9 mouse cellular contexts compared by ENCODE assay signal in the genomic region with DNA sequence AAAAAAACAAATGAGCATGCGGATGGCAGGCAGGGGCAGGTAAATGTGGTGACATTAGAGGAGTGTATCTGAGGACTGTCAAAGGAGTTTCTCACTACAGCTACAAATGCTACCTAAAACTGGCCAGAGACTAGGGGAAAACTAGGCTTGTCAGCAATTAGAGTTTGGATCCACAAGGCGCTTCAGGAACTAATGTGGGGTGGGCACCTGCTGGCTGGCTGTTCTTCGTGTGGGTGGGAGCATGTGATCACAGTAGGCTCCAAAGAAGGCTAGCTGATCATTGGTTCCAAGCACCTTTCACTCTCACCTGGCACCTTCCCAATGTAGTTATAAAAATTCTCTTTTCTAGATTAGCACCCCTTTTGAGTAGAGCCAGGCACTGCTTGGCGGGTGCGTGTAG. TPM values are rescaled to one million over a fixed set of nuclear protein-coding genes. Genes with fewer than 3 reads are reported as not detected.
DNase-seq lines count a peak whose midpoint lies in the region; ATAC-seq and TF ChIP-seq lines count a peak whose summit lies in the region.
"Had no signal": no experiment of that assay in that cellular context is flagged by ENCODE, and none has a peak within 500 bp of the region (broad histone marks: within the 10 kb centered on the region; RNA-seq: fewer than 3 reads in every experiment).

No protein-coding gene starts in this region.

- 0 out of 2 replicates have a peak, but pooled peaks cover 6% of the 10 kb centered on the region for H3K4me1 ChIP-seq in heart, postnatal 0 days (ENCODE audit: control insufficient read depth, insufficient read depth)
- H3K4me1 ChIP-seq in hindbrain, embryonic 13.5 days (replicated peaks): peaks cover 17% of the 10 kb centered on the region
- peaks cover 7% of the 10 kb centered on the region for H3K4me1 ChIP-seq in midbrain, embryonic 16.5 days (ENCODE audit: control insufficient read depth, insufficient read depth, low read length)

- H3K9me3 ChIP-seq in heart, postnatal 0 days (replicated peaks; ENCODE audit: control insufficient read depth, low read length): no peaks in the 10 kb centered on the region
- no peaks in the 10 kb centered on the region for H3K9me3 ChIP-seq in hindbrain, embryonic 13.5 days
- H3K9me3 ChIP-seq in midbrain, embryonic 16.5 days (replicated peaks; ENCODE audit: control insufficient read depth, low read length, poor library complexity, severe bottlenecking): no peaks in the 10 kb centered on the region

- TF ChIP-seq EP300 in heart, postnatal 0 days (IDR thresholded peaks at IDR 0.05; ENCODE audit: low read depth): no peak

- no peak for DNase-seq in heart, postnatal 0 days (ENCODE audit: low spot score)
- no peak for DNase-seq in heart, adult 9 months (ENCODE audit: low spot score in 2 of 2)
- DNase-seq in ZHBTc4 (ENCODE audit: low read depth, low spot score): peak; percentile 20
- no peak for DNase-seq in thymus, postnatal 0 days (ENCODE audit: low spot score)
- DNase-seq in thymus, postnatal 25 days: no peak
- DNase-seq in testis, postnatal 14 days (ENCODE audit: low spot score): no peak
- DNase-seq: gastrocnemius, postnatal 36 days had no signal

- peak overlapping the region; percentile 95 for H3K4me2 ChIP-seq in heart, postnatal 0 days (ENCODE audit: low read depth, low read length)
- H3K4me2 ChIP-seq in hindbrain, embryonic 13.5 days: peak overlapping the region; percentile 98
- peak overlapping the region; percentile 96 for H3K4me2 ChIP-seq in midbrain, embryonic 16.5 days (ENCODE audit: low read length)

- H3K36me3 ChIP-seq in heart, postnatal 0 days (replicated peaks; ENCODE audit: control insufficient read depth, insufficient read depth, low read length): no peaks in the 10 kb centered on the region
- no peaks in the 10 kb centered on the region for H3K36me3 ChIP-seq in hindbrain, embryonic 13.5 days
- no peaks in the 10 kb centered on the region for H3K36me3 ChIP-seq in midbrain, embryonic 16.5 days (ENCODE audit: control insufficient read depth, insufficient read depth, low read length)

- TF ChIP-seq CTCF in heart, postnatal 0 days (IDR thresholded peaks at IDR 0.05; ENCODE audit: low read depth): no peak

- no peak overlapping the region for H3K27ac ChIP-seq in heart, postnatal 0 days (ENCODE audit: low read depth)
- H3K27ac ChIP-seq in hindbrain, embryonic 13.5 days: peak overlapping the region; percentile 87
- H3K27ac ChIP-seq in midbrain, embryonic 16.5 days (ENCODE audit: low read length): peak overlapping the region; percentile 90; the same call in 1 of the 2 replicates

- peaks cover 40% of the 10 kb centered on the region for H3K27me3 ChIP-seq in heart, postnatal 0 days (ENCODE audit: control insufficient read depth, insufficient read depth, low read length)
- H3K27me3 ChIP-seq in hindbrain, embryonic 13.5 days: peaks cover 49% of the 10 kb centered on the region
- H3K27me3 ChIP-seq in midbrain, embryonic 16.5 days (ENCODE audit: control insufficient read depth, insufficient read depth, low read depth, low read length): peaks cover 11% of the 10 kb centered on the region

- peak overlapping the region; percentile 65 for H3K4me3 ChIP-seq in heart, postnatal 0 days (ENCODE audit: low read depth, low read length)
- peak overlapping the region; percentile 75 for H3K4me3 ChIP-seq in hindbrain, embryonic 13.5 days
- peak overlapping the region; percentile 68 for H3K4me3 ChIP-seq in midbrain, embryonic 16.5 days (ENCODE audit: low read depth, low read length)

- H3K9ac ChIP-seq in heart, postnatal 0 days (replicated peaks; ENCODE audit: low read depth, low read length): no peak overlapping the region
- peak overlapping the region; percentile 86 for H3K9ac ChIP-seq in hindbrain, embryonic 13.5 days
- H3K9ac ChIP-seq in midbrain, embryonic 16.5 days (ENCODE audit: low read depth, low read length): peak overlapping the region; percentile 84

- no peak for ATAC-seq in heart, postnatal 0 days (ENCODE audit: insufficient read depth, low read depth)
- ATAC-seq in hindbrain, embryonic 13.5 days (ENCODE audit: low FRiP score): no peak
- peak; percentile 9; the same call in 1 of the 2 replicates for ATAC-seq in midbrain, embryonic 16.5 days

- WGBS in heart, postnatal 0 days: 30% methylated on average over 5 of the region's 5 CpGs
- 15% methylated on average over 5 of the region's 5 CpGs for WGBS in hindbrain, embryonic 13.5 days
- 13% methylated on average over 5 of the region's 5 CpGs for WGBS in midbrain, embryonic 16.5 days

RNA-seq across cellular contexts. Expression of a gene that starts 0.9 kb away (rescaled TPM):
- total RNA-seq in heart, postnatal 0 days (2014; rRNA removed; ENCODE audit: low replicate concordance): 3.4 and 4.5 TPM in 2 replicates
- polyA plus RNA-seq in heart, postnatal 0 days (2015; fragmentation: Nextera tagmentation; extraction: Ambion mirVana): 3.7 and 3.9 TPM in 2 replicates
- 5.8 and 6.0 TPM in 2 replicates for polyA plus RNA-seq in hindbrain, embryonic 13.5 days (2015; fragmentation: Nextera tagmentation; extraction: Ambion mirVana)
- polyA plus RNA-seq in midbrain, embryonic 16.5 days (2015; fragmentation: Nextera tagmentation; extraction: Ambion mirVana): 8.0 and 9.6 TPM in 2 replicates
- 0.37 and 0.39 TPM in 2 replicates for polyA plus RNA-seq in thymus, postnatal 0 days (2015; fragmentation: Nextera tagmentation; extraction: Ambion mirVana)
